Mouse (Mus musculus) forebrain, embryonic 15.5 days (tissue): ENCODE data around the gene Setd7. TPM values are rescaled to one million over a fixed set of nuclear protein-coding genes. Genes with fewer than 3 reads are reported as not detected.

ENCODE experiments used
- ATAC-seq: fragments of 200-750 bp; cut with Nextera tagmentation; replicated peaks from 2 replicates; pipeline ENCODE4 v1.8.0; 2017; ENCODE audit warnings: mild to moderate bottlenecking, moderate TSS enrichment, moderate library complexity
- H3K27ac ChIP-seq: fragments of 300-500 bp; sonication (generic); replicated peaks from 2 replicates; pipeline ENCODE4 v1.5.1; 2015; ENCODE audit warnings: mild to moderate bottlenecking, inconsistent platforms
- H3K27me3 ChIP-seq: fragments of 300-500 bp; sonication (generic); 2 replicates; pipeline ENCODE4 v1.6.1; 2015; ENCODE audit warnings: inconsistent platforms
- H3K36me3 ChIP-seq: fragments of 300-500 bp; sonication (generic); 2 replicates; pipeline ENCODE4 v1.6.1; 2015; ENCODE audit warnings: mild to moderate bottlenecking, inconsistent platforms
- H3K4me1 ChIP-seq: fragments of 300-500 bp; sonication (generic); 2 replicates; pipeline ENCODE4 v1.6.1; 2015; ENCODE audit warnings: inconsistent platforms
- H3K4me2 ChIP-seq: fragments of 300-500 bp; sonication (generic); replicated peaks from 2 replicates; pipeline ENCODE4 v1.6.1; 2015; ENCODE audit warnings: mild to moderate bottlenecking, inconsistent platforms
- H3K4me3 ChIP-seq: fragments of 300-500 bp; sonication (generic); 2 replicates; pipeline ENCODE4 v1.5.1; 2015; ENCODE audit warnings: mild to moderate bottlenecking, inconsistent platforms
- H3K9ac ChIP-seq: fragments of 300-500 bp; sonication (generic); replicated peaks from 2 replicates; pipeline ENCODE4 v1.6.1; 2015; ENCODE audit warnings: mild to moderate bottlenecking, inconsistent platforms
- H3K9me3 ChIP-seq: fragments of 300-500 bp; sonication (generic); 2 replicates; pipeline ENCODE4 v1.6.1; 2016; ENCODE audit warnings: inconsistent platforms
- WGBS: fragments of 180-500 bp; shearing (Covaris S2); methylation state at CpG from one replicate; pipeline ENCODE4 v1.1.7; 2015; ENCODE audit warnings: mixed read lengths; 5-methylcytosine and 5-hydroxymethylcytosine counted together
- polyA plus RNA-seq: library from polyadenylated mRNA; unstranded; fragments of >200 nt; fragmentation: Nextera tagmentation; extraction: Ambion mirVana; gene quantifications from 2 replicates; pipeline ENCODE4 v1.2.1, GENCODE M21; 2015

The Setd7 gene
- polyA plus RNA-seq, 1 experiment from 2014 or later: 4.4 TPM

GRCm38 (mm10) chr3:51482781-51483180, 77.9 kb downstream of the Setd7 start:
- H3K4me2 ChIP-seq: peak overlapping the region; percentile 73
- peak overlapping the region; percentile 86; the same call in 1 of the 2 replicates for H3K9ac ChIP-seq
- WGBS: 72% methylated on average over 3 of the region's 3 CpGs
- peak overlapping the region; percentile 91 for H3K4me3 ChIP-seq
- no peaks in the 10 kb centered on the region for H3K9me3 ChIP-seq
- no peaks in the 10 kb centered on the region for H3K36me3 ChIP-seq
- H3K4me1 ChIP-seq: peaks cover 24% of the 10 kb centered on the region
- no peaks in the 10 kb centered on the region for H3K27me3 ChIP-seq
- no peak for ATAC-seq
- 0 out of 2 replicates have a peak overlapping the region, but pooled peaks have one; percentile 95 for H3K27ac ChIP-seq

- Histone ChIP-seq H3K4me2 (no peak overlapping the region), H3K36me3 (no peaks in the 10 kb centered on the region), H3K9ac (no peak overlapping the region), H3K4me3 (no peak overlapping the region), H3K4me1 (peaks cover 24% of the 10 kb centered on the region), H3K27ac (no peak overlapping the region), H3K27me3 (no peaks in the 10 kb centered on the region), H3K9me3 (no peaks in the 10 kb centered on the region)
- ATAC-seq: no peak
- 48% methylated on average over 3 of the region's 3 CpGs for WGBS
These were observed 78.8 kb downstream of the Setd7 start for GRCm38 (mm10) chr3:51481881-51482280.

- H3K4me3 ChIP-seq: no peak overlapping the region
- H3K27me3 ChIP-seq: no peaks in the 10 kb centered on the region
- H3K4me1 ChIP-seq: peaks cover 24% of the 10 kb centered on the region
- no peak for ATAC-seq
- no peaks in the 10 kb centered on the region for H3K36me3 ChIP-seq
- H3K4me2 ChIP-seq: no peak overlapping the region
- H3K27ac ChIP-seq: no peak overlapping the region
- H3K9ac ChIP-seq: no peak overlapping the region
- no peaks in the 10 kb centered on the region for H3K9me3 ChIP-seq
These were observed 79.6 kb downstream of the Setd7 start for GRCm38 (mm10) chr3:51481059-51481458.

- ATAC-seq: no peak
- 47% methylated on average over 2 of the region's 2 CpGs for WGBS
- no peak overlapping the region for H3K27ac ChIP-seq
- no peak overlapping the region for H3K9ac ChIP-seq
- H3K9me3 ChIP-seq: no peaks in the 10 kb centered on the region
- no peaks in the 10 kb centered on the region for H3K27me3 ChIP-seq
- H3K4me1 ChIP-seq: peaks cover 13% of the 10 kb centered on the region
- no peak overlapping the region for H3K4me2 ChIP-seq
- 0 out of 2 replicates have a peak, but pooled peaks cover 3% of the 10 kb centered on the region for H3K36me3 ChIP-seq
- no peak overlapping the region for H3K4me3 ChIP-seq
These were observed 80.8 kb downstream of the Setd7 start for GRCm38 (mm10) chr3:51479893-51480292.

GRCm38 (mm10) chr3:51475706-51476105, 85.0 kb downstream of the Setd7 start:
- no peak for ATAC-seq
- 88% methylated on average over 4 of the region's 4 CpGs for WGBS
- Histone ChIP-seq H3K27me3 (no peaks in the 10 kb centered on the region), H3K4me3 (no peak overlapping the region), H3K36me3 (peaks cover 31% of the 10 kb centered on the region), H3K27ac (no peak overlapping the region), H3K9me3 (no peaks in the 10 kb centered on the region), H3K4me2 (no peak overlapping the region), H3K9ac (no peak overlapping the region), H3K4me1 (no peaks in the 10 kb centered on the region)

- Histone ChIP-seq H3K27me3 (no peaks in the 10 kb centered on the region), H3K9ac (no peak overlapping the region), H3K36me3 (peaks cover 78% of the 10 kb centered on the region), H3K4me1 (no peaks in the 10 kb centered on the region), H3K27ac (no peak overlapping the region), H3K4me3 (no peak overlapping the region), H3K4me2 (no peak overlapping the region), H3K9me3 (no peaks in the 10 kb centered on the region)
- ATAC-seq: no peak
- WGBS: 84% methylated on average over 2 of the region's 2 CpGs
These were observed 92.1 kb downstream of the Setd7 start for GRCm38 (mm10) chr3:51468530-51468929.

Other genes with a start within 250 kb of the Setd7 start
- 53.6 and 54.8 TPM in 2 replicates for gene Elf2, start 220.2 kb downstream of the Setd7 start, polyA plus RNA-seq
- 0.50 and 0.60 TPM in 2 replicates for gene Mgarp, start 164.1 kb downstream of the Setd7 start, polyA plus RNA-seq
- 732 and 752 TPM in 2 replicates for gene Ndufc1, start 151.9 kb downstream of the Setd7 start, polyA plus RNA-seq
- 56.5 and 65.6 TPM in 2 replicates for gene Naa15, start 145.7 kb downstream of the Setd7 start, polyA plus RNA-seq
- 26.6 and 27.8 TPM in 2 replicates for gene Rab33b, start 77.0 kb downstream of the Setd7 start, polyA plus RNA-seq
- gene Mgst2, start 99.5 kb upstream of the Setd7 start, polyA plus RNA-seq: 0.36 and 0.95 TPM in 2 replicates